Mouse (Mus musculus): ENCODE results near the gene Polr1c. TPM values are rescaled to one million over a fixed set of nuclear protein-coding genes. Genes with fewer than 3 reads are reported as not detected.

Polr1c gene
- polyA plus RNA-seq, 1 experiment from 2014 or later = 75.8 TPM

MicroRNAs encoded within 50 kb of the gene (microRNA counts, 519-probe panel; counts per million panel counts)
- microRNA mmu-miR-693-3p = 97.1 counts per million, percentile 29 among the panel's probes with 10 or more counts
- microRNA mmu-miR-693-5p = 97.1 counts per million, percentile 29 among the panel's probes with 10 or more counts

Other genes with a start within 250 kb of the Polr1c start
- gene Vegfa, start 215.7 kb downstream of the Polr1c start, polyA plus RNA-seq (2015; fragmentation: Nextera tagmentation; extraction: Ambion mirVana) = 3.6 and 4.7 TPM in 2 replicates
- gene Mrps18a, start 137.1 kb downstream of the Polr1c start, polyA plus RNA-seq (2015; fragmentation: Nextera tagmentation; extraction: Ambion mirVana) = 153 and 158 TPM in 2 replicates
- 8.1 and 8.6 TPM in 2 replicates for gene Rsph9, start 103.8 kb downstream of the Polr1c start, polyA plus RNA-seq (2015; fragmentation: Nextera tagmentation; extraction: Ambion mirVana)
- 33.8 and 36.3 TPM in 2 replicates for gene Mad2l1bp, start 94.5 kb downstream of the Polr1c start, polyA plus RNA-seq (2015; fragmentation: Nextera tagmentation; extraction: Ambion mirVana)
- 25.1 and 32.4 TPM in 2 replicates for gene Gtpbp2, start 87.0 kb downstream of the Polr1c start, polyA plus RNA-seq (2015; fragmentation: Nextera tagmentation; extraction: Ambion mirVana)
- 13.4 and 14.8 TPM in 2 replicates for gene Polh, start 45.4 kb downstream of the Polr1c start, polyA plus RNA-seq (2015; fragmentation: Nextera tagmentation; extraction: Ambion mirVana)
- 31.6 and 31.9 TPM in 2 replicates for gene Xpo5, start 45.3 kb downstream of the Polr1c start, polyA plus RNA-seq (2015; fragmentation: Nextera tagmentation; extraction: Ambion mirVana)
- gene Yipf3, start within 50 bp of the Polr1c start, polyA plus RNA-seq (2015; fragmentation: Nextera tagmentation; extraction: Ambion mirVana) = 86.8 and 111 TPM in 2 replicates
- 0.46 and 0.69 TPM in 2 replicates for gene Lrrc73, start 5.5 kb upstream of the Polr1c start, polyA plus RNA-seq (2015; fragmentation: Nextera tagmentation; extraction: Ambion mirVana)
- 28.6 and 29.6 TPM in 2 replicates for gene Tjap1, start 35.0 kb upstream of the Polr1c start, polyA plus RNA-seq (2015; fragmentation: Nextera tagmentation; extraction: Ambion mirVana)
- gene Dlk2, start 49.4 kb upstream of the Polr1c start, polyA plus RNA-seq (2015; fragmentation: Nextera tagmentation; extraction: Ambion mirVana) = 0.64 and 0.77 TPM in 2 replicates
- gene Abcc10, start 80.3 kb upstream of the Polr1c start, polyA plus RNA-seq (2015; fragmentation: Nextera tagmentation; extraction: Ambion mirVana) = 6.3 and 7.4 TPM in 2 replicates
- gene Zfp318, start 135.7 kb upstream of the Polr1c start, polyA plus RNA-seq (2015; fragmentation: Nextera tagmentation; extraction: Ambion mirVana) = 6.6 and 7.1 TPM in 2 replicates
- gene Crip3, start 180.9 kb upstream of the Polr1c start, polyA plus RNA-seq (2015; fragmentation: Nextera tagmentation; extraction: Ambion mirVana) = 0.92 TPM in 1 of 2 replicates, not detected in the other
- gene Slc22a7, start 190.4 kb upstream of the Polr1c start, polyA plus RNA-seq (2015; fragmentation: Nextera tagmentation; extraction: Ambion mirVana) = not detected in 2 replicates
- gene Ttbk1, start 239.6 kb upstream of the Polr1c start, polyA plus RNA-seq (2015; fragmentation: Nextera tagmentation; extraction: Ambion mirVana) = 0.24 and 0.26 TPM in 2 replicates
- gene Dnph1, start 248.7 kb upstream of the Polr1c start, polyA plus RNA-seq (2015; fragmentation: Nextera tagmentation; extraction: Ambion mirVana) = 48.7 and 48.9 TPM in 2 replicates